Mouse (Mus musculus): ENCODE results near the gene Dgat2. TPM values are rescaled to one million over a fixed set of nuclear protein-coding genes. Genes with fewer than 3 reads are reported as not detected.

Gene Dgat2
- polyA plus RNA-seq, 1 experiment from 2014 or later, result 21.1 TPM

GRCm38 (mm10) chr7:99128965-99129364 lies 53.6 kb downstream of the Dgat2 start:
- no peak for ATAC-seq (ENCODE audit: low read depth)
- Histone ChIP-seq H3K4me3 (ENCODE audit: low read depth, low read length) (no peak overlapping the region), H3K9me3 (ENCODE audit: control insufficient read depth, low read length) (no peaks in the 10 kb centered on the region), H3K27ac (ENCODE audit: low read depth, low read length) (no peak overlapping the region), H3K4me2 (ENCODE audit: low read depth, low read length) (no peak overlapping the region), H3K36me3 (ENCODE audit: control insufficient read depth, insufficient read depth, low read length) (no peaks in the 10 kb centered on the region), H3K4me1 (ENCODE audit: control insufficient read depth, insufficient read depth, low read length) (no peaks in the 10 kb centered on the region), H3K9ac (replicated peaks; ENCODE audit: low read depth, low read length) (no peak overlapping the region), H3K27me3 (ENCODE audit: control insufficient read depth, insufficient read depth, low read length) (no peaks in the 10 kb centered on the region)
- WGBS, result 95% methylated on average over 8 of the region's 8 CpGs

DNA sequence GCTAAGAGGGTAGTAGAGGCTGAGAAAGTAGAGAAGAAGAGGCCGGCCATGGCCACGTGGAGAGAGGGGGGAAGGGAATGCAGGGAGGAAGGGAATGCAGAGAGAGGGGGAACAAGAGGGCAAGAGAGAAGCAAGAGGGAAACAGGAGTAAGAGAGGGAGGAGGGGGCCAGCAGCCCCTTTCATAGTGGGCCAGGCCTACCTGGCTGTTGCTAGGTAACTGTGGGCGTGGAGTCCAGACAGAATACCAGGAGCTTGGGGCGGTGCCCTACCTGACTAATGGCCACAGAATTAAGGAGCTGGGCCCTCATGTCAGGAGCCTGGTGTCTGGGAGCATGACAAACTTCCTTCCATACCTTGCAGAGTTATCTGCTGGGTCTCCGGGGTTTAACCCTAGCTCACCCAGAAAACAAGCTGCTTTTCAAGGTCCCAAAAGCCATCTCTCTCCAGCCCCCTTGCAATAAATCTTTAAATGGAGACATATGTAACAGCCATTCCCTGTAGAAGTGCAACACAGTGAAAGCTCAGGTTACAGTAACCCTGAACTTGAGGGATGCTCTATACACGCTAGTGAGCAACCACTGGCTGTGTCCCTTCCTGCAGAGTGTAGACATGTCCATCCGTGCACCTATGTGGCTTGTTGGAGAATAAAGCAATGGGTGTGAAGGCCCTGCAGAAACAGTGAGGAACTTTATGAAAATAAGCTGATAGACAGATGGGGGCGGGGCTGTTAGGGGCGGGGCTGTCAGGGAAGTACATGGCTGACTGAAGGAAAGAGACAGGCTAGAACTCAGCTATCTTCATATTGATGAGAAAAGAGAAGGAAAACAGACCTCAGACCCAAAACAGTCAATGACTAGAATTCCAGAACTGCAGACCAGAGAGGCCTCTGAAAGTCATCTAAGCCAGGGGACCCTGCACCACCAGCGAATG lies 54.2 kb downstream of the Dgat2 start:
- no peak for ATAC-seq (ENCODE audit: low read depth)
- H3K9ac ChIP-seq (replicated peaks; ENCODE audit: low read depth, low read length), result no peak overlapping the region
- no peaks in the 10 kb centered on the region for H3K4me1 ChIP-seq (ENCODE audit: control insufficient read depth, insufficient read depth, low read length)
- H3K36me3 ChIP-seq (ENCODE audit: control insufficient read depth, insufficient read depth, low read length), result no peaks in the 10 kb centered on the region
- H3K27me3 ChIP-seq (ENCODE audit: control insufficient read depth, insufficient read depth, low read length), result no peaks in the 10 kb centered on the region
- no peak overlapping the region for H3K27ac ChIP-seq (ENCODE audit: low read depth, low read length)
- no peak overlapping the region for H3K4me2 ChIP-seq (ENCODE audit: low read depth, low read length)
- 54% methylated on average over 10 of the region's 10 CpGs for WGBS
- no peak overlapping the region for H3K4me3 ChIP-seq (ENCODE audit: low read depth, low read length)
- no peaks in the 10 kb centered on the region for H3K9me3 ChIP-seq (ENCODE audit: control insufficient read depth, low read length)

- Histone ChIP-seq H3K9ac (replicated peaks; ENCODE audit: low read depth, low read length) (no peak overlapping the region), H3K9me3 (ENCODE audit: control insufficient read depth, low read length) (no peaks in the 10 kb centered on the region), H3K4me2 (ENCODE audit: low read depth, low read length) (no peak overlapping the region), H3K27me3 (ENCODE audit: control insufficient read depth, insufficient read depth, low read length) (no peaks in the 10 kb centered on the region), H3K27ac (ENCODE audit: low read depth, low read length) (no peak overlapping the region), H3K4me3 (ENCODE audit: low read depth, low read length) (no peak overlapping the region), H3K4me1 (ENCODE audit: control insufficient read depth, insufficient read depth, low read length) (no peaks in the 10 kb centered on the region), H3K36me3 (ENCODE audit: control insufficient read depth, insufficient read depth, low read length) (no peaks in the 10 kb centered on the region)
- WGBS, result 86% methylated on average over 8 of the region's 8 CpGs
- no peak for ATAC-seq (ENCODE audit: low read depth)
These were observed 56.5 kb downstream of the Dgat2 start for GRCm38 (mm10) chr7:99126057-99126456.

DNA sequence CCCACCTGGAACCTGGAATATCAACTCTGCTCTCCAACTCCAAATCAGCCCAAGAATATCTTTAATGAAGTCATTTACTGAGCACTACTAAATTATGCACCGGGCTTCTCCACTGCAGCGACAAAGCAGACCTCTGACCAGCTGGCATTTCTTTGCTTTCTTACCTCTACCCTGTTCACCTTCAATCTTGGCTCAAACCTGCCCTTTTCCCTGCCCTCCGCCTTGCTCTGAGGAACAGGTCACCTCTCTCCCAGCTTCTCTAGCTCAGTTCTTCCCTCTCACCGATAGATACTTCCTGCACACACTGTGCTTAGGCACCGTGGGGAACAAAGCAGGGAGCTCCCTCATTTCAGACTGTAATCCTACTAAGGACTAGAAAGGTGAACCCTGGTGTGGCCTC lies 59.9 kb downstream of the Dgat2 start:
- WGBS, result 83% methylated on average over 5 of the region's 5 CpGs

DNA sequence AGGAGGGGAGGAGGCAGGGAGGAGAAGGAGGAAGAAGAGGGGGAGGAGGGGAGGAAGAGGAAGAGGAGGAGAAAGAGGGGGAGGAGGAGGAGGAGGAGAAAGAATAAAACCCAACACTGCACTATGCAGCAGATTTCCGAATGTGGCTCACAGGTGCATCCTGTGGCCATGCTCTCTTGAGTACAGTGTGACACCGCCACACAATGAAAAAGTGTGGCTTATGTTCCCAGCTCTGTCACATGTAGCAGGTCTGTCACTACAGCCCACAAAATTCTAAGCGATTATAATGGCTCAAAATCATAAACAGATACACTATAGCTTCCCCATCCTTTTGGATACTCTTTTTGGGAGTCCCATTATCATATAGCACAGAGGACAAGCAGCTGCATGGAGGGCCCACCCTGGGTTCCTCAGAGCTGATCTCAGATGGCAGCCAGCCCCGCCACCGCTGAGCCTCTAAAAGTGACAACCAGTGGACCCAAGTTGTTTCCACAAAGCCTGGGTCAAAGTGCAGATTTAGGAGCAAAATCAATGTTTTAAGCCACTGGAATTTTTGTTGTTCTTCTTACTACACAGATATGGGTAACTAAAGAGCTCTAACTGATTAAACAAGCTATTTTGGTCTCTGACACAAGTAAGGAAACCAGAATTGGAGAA lies 61.5 kb downstream of the Dgat2 start:
- H3K4me3 ChIP-seq (ENCODE audit: low read depth, low read length), result no peak overlapping the region
- no peaks in the 10 kb centered on the region for H3K36me3 ChIP-seq (ENCODE audit: control insufficient read depth, insufficient read depth, low read length)
- no peak overlapping the region for H3K4me2 ChIP-seq (ENCODE audit: low read depth, low read length)
- no peaks in the 10 kb centered on the region for H3K9me3 ChIP-seq (ENCODE audit: control insufficient read depth, low read length)
- no peak overlapping the region for H3K9ac ChIP-seq (replicated peaks; ENCODE audit: low read depth, low read length)
- no peaks in the 10 kb centered on the region for H3K4me1 ChIP-seq (ENCODE audit: control insufficient read depth, insufficient read depth, low read length)
- no peaks in the 10 kb centered on the region for H3K27me3 ChIP-seq (ENCODE audit: control insufficient read depth, insufficient read depth, low read length)
- no peak overlapping the region for H3K27ac ChIP-seq (ENCODE audit: low read depth, low read length)
- WGBS, result 97% methylated on average over 5 of the region's 5 CpGs
- ATAC-seq (ENCODE audit: low read depth), result no peak

More for the DNA sequence above, 59.9 kb downstream of the Dgat2 start:
- Histone ChIP-seq H3K4me2 (ENCODE audit: low read depth, low read length) (no peak overlapping the region), H3K27me3 (ENCODE audit: control insufficient read depth, insufficient read depth, low read length) (no peaks in the 10 kb centered on the region), H3K9me3 (ENCODE audit: control insufficient read depth, low read length) (no peaks in the 10 kb centered on the region), H3K27ac (ENCODE audit: low read depth, low read length) (no peak overlapping the region), H3K36me3 (ENCODE audit: control insufficient read depth, insufficient read depth, low read length) (no peaks in the 10 kb centered on the region), H3K9ac (replicated peaks; ENCODE audit: low read depth, low read length) (no peak overlapping the region), H3K4me1 (ENCODE audit: control insufficient read depth, insufficient read depth, low read length) (no peaks in the 10 kb centered on the region), H3K4me3 (ENCODE audit: low read depth, low read length) (no peak overlapping the region)
- no peak for ATAC-seq (ENCODE audit: low read depth)

DNA sequence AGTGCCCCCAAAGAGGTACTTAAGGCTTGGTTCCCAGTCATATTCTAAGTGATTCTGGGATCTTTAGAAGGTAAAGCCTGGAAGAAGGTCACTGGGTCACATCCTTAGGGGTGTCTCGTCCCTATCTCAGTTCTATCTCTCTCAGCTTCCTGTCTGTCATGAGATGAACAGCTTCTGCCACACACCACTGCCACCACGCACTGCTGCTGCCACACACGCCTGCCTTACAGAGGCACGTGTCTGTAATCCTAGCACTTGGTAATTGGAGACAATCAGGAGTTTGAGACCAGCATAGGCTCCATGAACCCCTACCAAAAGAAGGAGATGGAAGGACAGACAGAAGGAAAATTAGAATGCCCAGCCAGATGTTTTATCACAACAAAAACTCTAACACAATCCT lies 62.4 kb downstream of the Dgat2 start:
- no peak for ATAC-seq (ENCODE audit: low read depth)
- WGBS, result 87% methylated on average over 4 of the region's 4 CpGs
- Histone ChIP-seq H3K4me3 (ENCODE audit: low read depth, low read length) (no peak overlapping the region), H3K4me1 (ENCODE audit: control insufficient read depth, insufficient read depth, low read length) (no peaks in the 10 kb centered on the region), H3K36me3 (ENCODE audit: control insufficient read depth, insufficient read depth, low read length) (no peaks in the 10 kb centered on the region), H3K4me2 (ENCODE audit: low read depth, low read length) (no peak overlapping the region), H3K9ac (replicated peaks; ENCODE audit: low read depth, low read length) (no peak overlapping the region), H3K27me3 (ENCODE audit: control insufficient read depth, insufficient read depth, low read length) (no peaks in the 10 kb centered on the region), H3K27ac (ENCODE audit: low read depth, low read length) (no peak overlapping the region), H3K9me3 (ENCODE audit: control insufficient read depth, low read length) (no peaks in the 10 kb centered on the region)

DNA sequence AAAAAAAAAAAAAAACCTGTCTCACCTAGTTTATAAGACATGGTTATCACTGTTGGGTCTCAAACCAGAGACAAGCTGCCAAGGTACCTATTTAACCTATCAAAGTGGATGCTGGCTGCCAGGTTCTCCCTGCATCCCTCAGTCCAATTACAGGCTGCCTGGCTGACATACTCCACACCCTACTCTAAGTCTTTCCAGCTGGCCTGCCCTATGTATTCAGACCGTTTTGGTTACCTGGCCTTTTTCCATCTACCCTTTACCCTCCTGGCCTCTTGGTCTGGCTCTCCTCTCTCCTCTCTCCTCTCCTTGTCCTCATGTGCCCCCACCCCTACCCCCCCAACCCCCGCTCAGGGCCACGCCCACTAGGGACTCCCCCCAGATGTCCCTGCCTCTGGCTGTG lies 65.7 kb downstream of the Dgat2 start:
- no peaks in the 10 kb centered on the region for H3K4me1 ChIP-seq (ENCODE audit: control insufficient read depth, insufficient read depth, low read length)
- no peak overlapping the region for H3K4me3 ChIP-seq (ENCODE audit: low read depth, low read length)
- H3K36me3 ChIP-seq (ENCODE audit: control insufficient read depth, insufficient read depth, low read length), result no peaks in the 10 kb centered on the region
- no peak for ATAC-seq (ENCODE audit: low read depth)
- H3K27ac ChIP-seq (ENCODE audit: low read depth, low read length), result no peak overlapping the region
- no peaks in the 10 kb centered on the region for H3K9me3 ChIP-seq (ENCODE audit: control insufficient read depth, low read length)
- no peaks in the 10 kb centered on the region for H3K27me3 ChIP-seq (ENCODE audit: control insufficient read depth, insufficient read depth, low read length)
- no peak overlapping the region for H3K9ac ChIP-seq (replicated peaks; ENCODE audit: low read depth, low read length)
- 79% methylated on average over 3 of the region's 3 CpGs for WGBS
- H3K4me2 ChIP-seq (ENCODE audit: low read depth, low read length), result no peak overlapping the region

DNA sequence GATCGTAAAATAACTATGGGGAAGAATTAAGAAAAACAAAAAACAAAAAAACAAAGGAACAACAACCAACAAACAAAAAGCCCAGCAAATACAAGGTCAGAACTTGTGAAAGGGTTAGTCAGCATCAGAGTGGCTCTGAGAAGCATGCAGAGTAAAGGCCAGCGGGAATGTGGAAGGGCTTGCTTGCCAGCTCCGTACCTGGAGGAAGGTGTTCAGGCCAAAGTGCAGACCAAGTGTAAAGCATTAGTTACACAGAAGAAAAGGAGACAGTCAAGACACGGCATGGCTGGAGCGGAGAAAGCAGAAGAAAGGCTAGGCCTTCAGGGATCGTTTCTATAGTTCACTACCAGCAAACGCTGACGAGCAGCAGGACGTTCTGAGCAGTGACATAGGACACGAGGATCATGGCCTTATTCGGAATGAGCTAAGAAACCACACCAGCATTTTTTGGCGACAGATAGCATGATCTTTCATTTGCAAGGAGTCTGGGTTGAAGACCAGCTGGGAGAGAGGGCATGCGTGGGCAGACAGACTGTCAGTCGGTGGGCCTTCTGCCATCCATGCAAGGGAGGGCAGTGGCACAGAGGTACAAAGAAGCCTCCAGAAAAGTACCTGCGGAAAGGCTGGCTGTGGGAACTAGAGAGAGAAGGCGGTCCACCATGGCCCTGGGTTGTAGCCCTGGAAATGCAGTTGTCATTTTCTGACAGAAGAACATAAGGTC lies 68.4 kb downstream of the Dgat2 start:
- 86% methylated on average over 16 of the region's 16 CpGs for WGBS
- Histone ChIP-seq H3K4me3 (ENCODE audit: low read depth, low read length) (no peak overlapping the region), H3K4me2 (ENCODE audit: low read depth, low read length) (no peak overlapping the region), H3K9ac (replicated peaks; ENCODE audit: low read depth, low read length) (no peak overlapping the region), H3K27ac (ENCODE audit: low read depth, low read length) (no peak overlapping the region), H3K36me3 (ENCODE audit: control insufficient read depth, insufficient read depth, low read length) (no peaks in the 10 kb centered on the region), H3K4me1 (ENCODE audit: control insufficient read depth, insufficient read depth, low read length) (no peaks in the 10 kb centered on the region), H3K27me3 (ENCODE audit: control insufficient read depth, insufficient read depth, low read length) (no peaks in the 10 kb centered on the region), H3K9me3 (ENCODE audit: control insufficient read depth, low read length) (no peaks in the 10 kb centered on the region)
- no peak for ATAC-seq (ENCODE audit: low read depth)

GRCm38 (mm10) chr7:99107566-99107965 lies 75.0 kb downstream of the Dgat2 start:
- 60% methylated on average over 3 of the region's 3 CpGs for WGBS
- no peak for ATAC-seq (ENCODE audit: low read depth)

More at GRCm38 (mm10) chr7:99107566-99107965, 75.0 kb downstream of the Dgat2 start:
- Histone ChIP-seq H3K27ac (ENCODE audit: low read depth, low read length) (no peak overlapping the region), H3K4me2 (ENCODE audit: low read depth, low read length) (no peak overlapping the region), H3K27me3 (ENCODE audit: control insufficient read depth, insufficient read depth, low read length) (no peaks in the 10 kb centered on the region), H3K4me3 (ENCODE audit: low read depth, low read length) (no peak overlapping the region), H3K4me1 (ENCODE audit: control insufficient read depth, insufficient read depth, low read length) (peaks cover 7% of the 10 kb centered on the region; the same call in 1 of the 2 replicates), H3K36me3 (ENCODE audit: control insufficient read depth, insufficient read depth, low read length) (no peaks in the 10 kb centered on the region), H3K9ac (replicated peaks; ENCODE audit: low read depth, low read length) (no peak overlapping the region), H3K9me3 (ENCODE audit: control insufficient read depth, low read length) (no peaks in the 10 kb centered on the region)
